Comparison of ENCODE assay signal across 25 mouse cellular contexts in the genomic region with DNA sequence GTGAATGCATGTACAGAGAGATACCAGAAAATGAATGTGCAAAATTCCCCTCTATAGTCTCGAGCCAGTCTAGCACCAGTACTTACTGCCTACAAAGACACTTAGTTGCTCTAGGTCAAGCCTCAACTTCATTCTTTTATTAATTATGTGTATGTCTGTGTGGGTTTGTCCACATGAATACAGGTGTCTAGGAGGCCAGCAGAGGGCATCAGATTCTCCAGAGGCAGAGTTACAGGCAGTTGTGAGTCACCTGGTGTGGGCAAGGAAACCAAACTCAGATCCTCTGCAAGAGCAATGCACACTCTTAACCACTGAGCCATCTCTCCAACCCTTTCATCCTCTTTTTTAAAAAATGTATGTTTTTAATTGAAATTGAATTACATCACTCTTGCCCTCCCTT.
A peak's percentile ranks its signal among the peaks of the same experiment; 100 is the strongest.
DNase-seq lines count a peak whose midpoint lies in the region; ATAC-seq and TF ChIP-seq lines count a peak whose summit lies in the region.
"Had no signal": no experiment of that assay in that cellular context is flagged by ENCODE, and none has a peak within 500 bp of the region (broad histone marks: within the 10 kb centered on the region; RNA-seq: fewer than 3 reads in every experiment).

No protein-coding gene starts in this region.

- H3K4me1 ChIP-seq in midbrain, embryonic 16.5 days (ENCODE audit: control insufficient read depth, insufficient read depth, low read length) = no peaks in the 10 kb centered on the region
- H3K4me1 ChIP-seq: embryonic facial prominence, embryonic 12.5 days; embryonic facial prominence, embryonic 15.5 days; heart, embryonic 13.5 days had no signal

- H3K27me3 ChIP-seq in midbrain, embryonic 16.5 days (ENCODE audit: control insufficient read depth, insufficient read depth, low read depth, low read length) = no peaks in the 10 kb centered on the region
- H3K27me3 ChIP-seq: embryonic facial prominence, embryonic 12.5 days; embryonic facial prominence, embryonic 15.5 days had no signal

- H3K9me3 ChIP-seq in midbrain, embryonic 16.5 days (replicated peaks; ENCODE audit: control insufficient read depth, low read length, poor library complexity, severe bottlenecking) = no peaks in the 10 kb centered on the region
- H3K9me3 ChIP-seq: embryonic facial prominence, embryonic 12.5 days; embryonic facial prominence, embryonic 15.5 days; heart, embryonic 13.5 days had no signal

- 86% methylated on average over 1 of the region's 1 CpGs for WGBS in midbrain, embryonic 16.5 days

- no peak overlapping the region for H3K27ac ChIP-seq in layer of hippocampus, adult 2 months
- H3K27ac ChIP-seq in midbrain, embryonic 16.5 days (ENCODE audit: low read length) = no peak overlapping the region
- H3K27ac ChIP-seq: embryonic facial prominence, embryonic 12.5 days; embryonic facial prominence, embryonic 15.5 days; gastrocnemius, adult 2 months; heart, embryonic 13.5 days; hindbrain, embryonic 14.5 days; hindbrain, postnatal 0 days had no signal

- no peak overlapping the region for H3K4me2 ChIP-seq in midbrain, embryonic 16.5 days (ENCODE audit: low read length)
- H3K4me2 ChIP-seq: embryonic facial prominence, embryonic 12.5 days; embryonic facial prominence, embryonic 15.5 days; heart, embryonic 13.5 days; hindbrain, embryonic 14.5 days had no signal

- no peak overlapping the region for H3K9ac ChIP-seq in midbrain, embryonic 16.5 days (ENCODE audit: low read depth, low read length)
- H3K9ac ChIP-seq: embryonic facial prominence, embryonic 12.5 days; embryonic facial prominence, embryonic 15.5 days; forebrain, postnatal 0 days; heart, embryonic 13.5 days; hindbrain, embryonic 14.5 days had no signal

- peak; percentile 31 for TF ChIP-seq CTCF in layer of hippocampus, adult 2 months (conservative IDR thresholded peaks at IDR 0.05)

- no peak overlapping the region for H3K4me3 ChIP-seq in layer of hippocampus, adult 2 months
- H3K4me3 ChIP-seq in midbrain, embryonic 16.5 days (ENCODE audit: low read depth, low read length) = no peak overlapping the region
- H3K4me3 ChIP-seq: embryonic facial prominence, embryonic 12.5 days; embryonic facial prominence, embryonic 15.5 days; gastrocnemius, adult 2 months; heart, embryonic 13.5 days had no signal

- no peak for ATAC-seq in midbrain, embryonic 16.5 days
- ATAC-seq: activated CD4-positive, CD25-positive, alpha-beta regulatory T cell, adult 4 months; forebrain, embryonic 14.5 days; forebrain, postnatal 0 days; hindbrain, postnatal 0 days had no signal

- DNase-seq in layer of hippocampus, adult 2 months (ENCODE audit: low spot score in 2 of 2) = no peak
- no peak for DNase-seq in layer of hippocampus, adult 8-10 months (ENCODE audit: low spot score in 2 of 2)
- DNase-seq in NIH3T3 (ENCODE audit: low read depth) = peak; percentile 12
- DNase-seq in induced T-regulatory cell, adult 2 months (ENCODE audit: low read depth) = peak; percentile 8
- DNase-seq in ovary, adult 18-20 months (ENCODE audit: low spot score) = no peak
- DNase-seq in ovary, postnatal 10 days (ENCODE audit: low spot score) = no peak
- DNase-seq: adrenal gland, adult 8-10 months; adrenal gland, postnatal 25 days; cerebellum, adult 18-20 months; cerebellum, adult 9-10 months; cerebellum, postnatal 14 days; forebrain, postnatal 0 days; gastrocnemius, adult 2 months; gastrocnemius, postnatal 14 days; heart, postnatal 14 days; heart, postnatal 4 days had no signal

- H3K36me3 ChIP-seq in midbrain, embryonic 16.5 days (ENCODE audit: control insufficient read depth, insufficient read depth, low read length) = no peaks in the 10 kb centered on the region
- H3K36me3 ChIP-seq: embryonic facial prominence, embryonic 12.5 days; embryonic facial prominence, embryonic 15.5 days; G1E; heart, embryonic 13.5 days had no signal

Comparison
In these comparisons a context has a peak if more than half of its experiments do, and no peak if none do; other contexts are left out.
1. DNase-seq: peak in NIH3T3 (single experiment) and induced T-regulatory cell, adult 2 months (single experiment); none in layer of hippocampus, adult 2 months (0 of 2), layer of hippocampus, adult 8-10 months (0 of 2), ovary, adult 18-20 months (single experiment) and ovary, postnatal 10 days (single experiment).